Mouse (Mus musculus): ENCODE results near the gene Tmem14c. TPM values are rescaled to one million over a fixed set of nuclear protein-coding genes. Genes with fewer than 3 reads are reported as not detected.

Gene Tmem14c
- total and polyA plus RNA-seq, 3 experiments: 140 to 183 (median 178) TPM

DNA sequence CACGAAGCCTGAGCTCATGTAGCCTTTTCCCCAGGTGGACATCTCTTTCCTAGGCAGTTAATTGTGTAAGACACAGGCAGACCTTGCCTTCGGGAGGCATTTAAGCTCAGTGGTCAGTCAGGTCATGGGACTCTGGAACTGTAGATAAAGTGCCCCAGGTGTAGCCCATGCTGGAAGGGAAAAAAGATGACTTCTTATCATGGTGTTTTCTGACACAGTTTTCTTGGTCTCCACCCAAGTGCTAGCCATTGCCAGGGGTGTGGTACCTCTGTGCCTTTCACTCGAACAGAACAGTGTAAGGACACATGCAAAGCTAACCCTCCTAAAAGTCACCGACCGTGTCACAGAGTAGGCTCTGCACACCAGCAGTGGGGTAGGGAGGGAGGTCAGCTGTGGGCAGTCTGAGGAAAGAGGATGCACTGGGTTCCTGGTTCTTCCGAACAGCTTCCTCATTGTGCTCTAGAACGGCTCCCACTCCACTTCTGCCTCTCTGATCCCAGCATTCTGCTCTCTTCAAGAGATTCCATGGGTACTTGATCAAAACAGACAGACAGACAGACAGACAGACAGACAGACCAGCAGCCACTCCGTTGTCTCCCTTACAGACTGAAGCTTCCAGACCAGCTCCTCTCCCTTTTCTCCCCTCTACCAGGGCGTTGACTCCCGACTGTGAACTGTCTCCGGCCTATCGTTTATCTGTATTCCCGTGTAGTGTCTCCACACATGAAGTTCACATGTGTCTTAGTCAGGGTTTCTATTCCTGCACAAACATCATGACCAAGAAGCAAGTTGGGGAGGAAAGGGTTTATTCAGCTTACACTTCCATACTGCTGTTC is 2.9 kb downstream of the Tmem14c start:
- in situ Hi-C loops (cut with MboI; ENCODE audit: low pct_ligation_motif_present, low pct_unique_long_range_greater_than_20kb, low sequenced_read_pairs): loop anchor here (25.0 kb wide), 2 partner anchors 218 to 568 kb away; partner anchors contain the start of gene Smim13
- peaks cover 42 to 78% of the 10 kb centered on the region in 2 experiments for H3K36me3 ChIP-seq (replicated peaks in 1 of 2; ENCODE audit: control insufficient read depth in 1 of 2, insufficient read depth in 1 of 2, low read length in 1 of 2)
- no peak overlapping the region for H3K27ac ChIP-seq (ENCODE audit: insufficient read depth, low read depth)
- H3K9ac ChIP-seq (ENCODE audit: insufficient read depth, low read depth): no peak overlapping the region
- TF ChIP-seq NRF1 (IDR thresholded peaks at IDR 0.05; ENCODE audit: low read depth, low read length) (no peak), RCOR1 (conservative IDR thresholded peaks at IDR 0.05; ENCODE audit: low read depth, low read length) (no peak), TCF12 (IDR thresholded peaks at IDR 0.05; ENCODE audit: low read depth, low read length) (no peak)
- no peak overlapping the region for H3K4me2 ChIP-seq (ENCODE audit: insufficient read depth, low read depth, poor library complexity, severe bottlenecking)
- DNase-seq (ENCODE audit: extremely low read depth): no peak
- peaks cover 3 to 30% of the 10 kb centered on the region in 2 experiments; a peak in 3 of 4 replicates for H3K4me1 ChIP-seq (ENCODE audit: control insufficient read depth in 1 of 2, insufficient read depth in 2 of 2)
- peaks cover 17% of the 10 kb centered on the region for H3K79me2 ChIP-seq (replicated peaks; ENCODE audit: control insufficient read depth, extremely low read depth, insufficient read depth, poor library complexity, severe bottlenecking)
- H3K4me3 ChIP-seq (replicated peaks in 1 of 3; ENCODE audit: low read depth in 2 of 3, low read length in 2 of 3, poor library complexity in 1 of 3): no peak overlapping the region
- no peaks in the 10 kb centered on the region for H3K9me3 ChIP-seq (replicated peaks; ENCODE audit: low read length)
- dilution Hi-C loops (cut with MboI; ENCODE audit: extremely low pct_ligation_motif_present, extremely low pct_unique_long_range_greater_than_20kb, low sequenced_read_pairs): no loop called here
- no peaks in the 10 kb centered on the region for H3K27me3 ChIP-seq (replicated peaks)

- Histone ChIP-seq H3K4me2 (ENCODE audit: insufficient read depth, low read depth, poor library complexity, severe bottlenecking) (no peak overlapping the region), H3K4me3 (replicated peaks in 1 of 3; ENCODE audit: low read depth in 2 of 3, low read length in 2 of 3, poor library complexity in 1 of 3) (no peak overlapping the region), H3K36me3 (replicated peaks in 1 of 2; ENCODE audit: control insufficient read depth in 1 of 2, insufficient read depth in 1 of 2, low read length in 1 of 2) (peaks cover 41 to 70% of the 10 kb centered on the region in 2 experiments), H3K27ac (ENCODE audit: insufficient read depth, low read depth) (no peak overlapping the region), H3K27me3 (replicated peaks) (no peaks in the 10 kb centered on the region), H3K4me1 (ENCODE audit: control insufficient read depth in 1 of 2, insufficient read depth in 2 of 2) (peaks cover 3 to 26% of the 10 kb centered on the region in 2 experiments; a peak in 3 of 4 replicates), H3K9me3 (replicated peaks; ENCODE audit: low read length) (no peaks in the 10 kb centered on the region), H3K9ac (ENCODE audit: insufficient read depth, low read depth) (no peak overlapping the region), H3K79me2 (replicated peaks; ENCODE audit: control insufficient read depth, extremely low read depth, insufficient read depth, poor library complexity, severe bottlenecking) (peaks cover 17% of the 10 kb centered on the region)
- no peak for TF ChIP-seq MAZ (IDR thresholded peaks at IDR 0.05; ENCODE audit: low read depth, low read length)
- no peak for TF ChIP-seq ZKSCAN1 (IDR thresholded peaks at IDR 0.05; ENCODE audit: borderline replicate concordance, low read depth, low read length)
- TF ChIP-seq MEF2A (IDR thresholded peaks at IDR 0.05; ENCODE audit: borderline replicate concordance, low read depth, low read length): no peak
- no peak for TF ChIP-seq MYC (IDR thresholded peaks at IDR 0.05; ENCODE audit: low read depth, low read length)
- TF ChIP-seq MAFK (IDR thresholded peaks at IDR 0.05; ENCODE audit: insufficient replicate concordance, low read length): no peak
- TF ChIP-seq KAT2A (IDR thresholded peaks at IDR 0.05; ENCODE audit: insufficient replicate concordance, low read length): no peak
- TF ChIP-seq USF2 (conservative IDR thresholded peaks at IDR 0.05; ENCODE audit: low read depth, low read length): no peak
- TF ChIP-seq CTCF (conservative IDR thresholded peaks at IDR 0.05 in 1 of 2, IDR thresholded peaks at IDR 0.05 in 1 of 2; ENCODE audit: low read depth in 2 of 2, low read length in 2 of 2): no peak
- no peak for TF ChIP-seq PAX5 (IDR thresholded peaks at IDR 0.05; ENCODE audit: low read length)
- TF ChIP-seq ZC3H11A (IDR thresholded peaks at IDR 0.05; ENCODE audit: low read depth, low read length): no peak
- dilution Hi-C loops (cut with MboI; ENCODE audit: extremely low pct_ligation_motif_present, extremely low pct_unique_long_range_greater_than_20kb, low sequenced_read_pairs): no loop called here
- no peak for DNase-seq (ENCODE audit: extremely low read depth)
- in situ Hi-C loops (cut with MboI; ENCODE audit: low pct_ligation_motif_present, low pct_unique_long_range_greater_than_20kb, low sequenced_read_pairs): loop anchor here (25.0 kb wide), 2 partner anchors 217 to 567 kb away; partner anchors contain the start of gene Smim13
Observed at GRCm38 (mm10) chr13:41020494-41020893, 4.4 kb downstream of the Tmem14c start.

Data from CH12.LX (cell line).